Mouse (Mus musculus): ENCODE data around the gene Htr2a.
A peak's percentile ranks its signal among the peaks of the same experiment; 100 is the strongest.

Htr2a gene

GRCm38 (mm10) chr14:74697432-74697831 is 56.8 kb downstream of the Htr2a start:
- DNase-seq (ENCODE audit: low spot score), result no peak

- DNase-seq (ENCODE audit: low spot score), result no peak
Observed at GRCm38 (mm10) chr14:74699241-74699640, 58.6 kb downstream of the Htr2a start.

GRCm38 (mm10) chr14:74703930-74704329 is 63.3 kb downstream of the Htr2a start:
- DNase-seq (ENCODE audit: low spot score), result no peak

DNA sequence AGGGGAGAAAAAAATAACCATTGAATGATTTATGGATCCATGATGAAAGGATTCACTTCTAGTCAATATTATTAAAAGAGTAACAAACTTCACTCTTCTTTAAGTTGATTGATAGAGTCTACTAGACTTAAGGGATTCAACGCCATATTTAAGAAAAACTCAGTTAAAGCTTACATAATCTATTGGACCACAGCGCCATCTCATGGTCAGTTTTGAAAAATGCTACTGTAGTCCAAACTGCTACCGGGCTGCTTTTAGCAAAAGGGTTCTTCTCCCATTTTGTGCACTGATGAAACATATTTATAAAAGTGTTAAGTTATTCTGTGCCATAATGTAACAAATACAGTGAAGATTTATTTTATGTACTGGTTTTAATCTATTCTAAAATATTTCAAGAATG is 68.4 kb downstream of the Htr2a start:
- peak; percentile 36 for DNase-seq (ENCODE audit: low spot score)

- DNase-seq (ENCODE audit: low spot score), result no peak
Observed at GRCm38 (mm10) chr14:74723541-74723940, 82.9 kb downstream of the Htr2a start.

DNA sequence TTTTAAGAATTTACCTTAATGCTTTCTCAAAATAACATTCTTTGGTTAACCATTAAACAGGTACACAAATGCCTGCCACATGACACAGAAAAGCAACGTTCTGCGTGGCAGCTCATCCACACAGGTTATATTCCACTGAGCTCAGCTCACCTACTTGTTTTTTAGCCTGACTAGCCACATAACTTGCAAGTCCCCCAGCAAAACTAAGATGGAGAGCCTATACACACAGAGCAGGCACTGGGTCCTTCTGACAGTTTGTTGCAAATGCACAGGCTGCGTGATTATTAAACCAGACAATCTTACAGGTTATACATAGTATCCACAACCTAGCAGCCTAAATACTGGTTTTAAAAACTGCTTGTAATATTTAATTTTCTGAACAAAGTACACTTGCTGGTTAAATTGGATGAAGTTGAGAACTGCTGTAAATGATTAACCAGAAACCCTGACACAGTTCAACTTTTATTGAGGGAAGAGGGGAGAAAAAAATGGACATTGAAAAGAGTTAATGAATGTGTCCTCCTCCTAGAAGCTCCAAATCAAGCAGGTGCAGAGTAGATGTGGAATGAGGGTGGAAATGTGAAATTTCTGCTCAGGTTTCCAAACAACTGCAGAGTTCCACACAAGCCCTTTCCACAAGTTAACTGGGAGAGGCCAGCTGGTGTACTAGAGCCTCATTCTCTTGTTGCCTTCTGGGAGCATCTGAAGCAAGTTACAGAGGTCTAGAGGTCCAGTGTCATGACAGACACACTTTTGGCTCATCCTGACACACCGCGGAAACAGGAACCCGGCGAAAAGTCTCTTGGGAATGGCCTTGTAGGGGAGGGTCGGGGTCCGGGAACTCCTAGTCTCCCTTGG is 90.8 kb downstream of the Htr2a start:
- DNase-seq (ENCODE audit: low spot score), result no peak

DNA sequence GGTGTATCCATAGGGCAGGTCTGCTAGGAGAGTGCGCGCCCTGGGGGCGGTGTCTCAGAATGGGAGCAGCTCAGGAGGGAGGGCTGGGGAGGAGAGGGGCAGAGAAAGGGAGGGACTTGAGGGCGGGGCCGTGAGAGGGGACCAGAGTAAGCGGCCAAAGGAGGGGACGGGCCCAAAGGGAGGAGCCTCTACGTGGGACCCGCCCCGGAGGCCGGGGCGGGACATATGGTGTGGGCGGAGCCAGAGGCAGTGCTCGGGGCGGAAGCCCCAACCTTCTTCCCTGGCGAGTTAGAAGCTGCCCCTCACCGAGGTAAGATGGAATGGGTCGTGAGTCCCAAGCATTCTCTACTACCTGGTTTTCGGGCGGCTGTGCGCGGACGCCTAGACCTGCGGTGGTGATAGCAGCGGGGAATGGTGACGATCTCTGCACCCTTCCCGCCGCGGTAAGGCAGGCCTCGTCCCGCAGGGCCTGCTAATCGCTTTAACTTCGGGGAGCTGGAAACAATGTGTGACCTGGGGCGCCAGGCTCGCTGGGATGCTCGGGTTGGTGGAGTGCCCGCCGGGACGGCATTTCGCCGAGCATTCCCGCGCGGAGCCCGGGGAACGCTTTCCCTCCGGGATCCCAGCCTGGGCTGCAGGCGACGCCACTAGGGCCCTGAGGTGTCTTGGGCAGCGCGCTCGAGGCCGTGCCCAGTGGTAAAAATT is 91.6 kb downstream of the Htr2a start, which contains the start of gene Esd:
Gene Esd (plus strand): TSS at position 219 of the 705 bp plus-strand sequence.
- DNase-seq (ENCODE audit: low spot score), result peak; percentile 94

GRCm38 (mm10) chr14:74733397-74733796 is 92.8 kb downstream of the Htr2a start:
- no peak for DNase-seq (ENCODE audit: low spot score)

- no peak for DNase-seq (ENCODE audit: low spot score)
Observed at GRCm38 (mm10) chr14:74735471-74735870, 94.8 kb downstream of the Htr2a start.

DNA sequence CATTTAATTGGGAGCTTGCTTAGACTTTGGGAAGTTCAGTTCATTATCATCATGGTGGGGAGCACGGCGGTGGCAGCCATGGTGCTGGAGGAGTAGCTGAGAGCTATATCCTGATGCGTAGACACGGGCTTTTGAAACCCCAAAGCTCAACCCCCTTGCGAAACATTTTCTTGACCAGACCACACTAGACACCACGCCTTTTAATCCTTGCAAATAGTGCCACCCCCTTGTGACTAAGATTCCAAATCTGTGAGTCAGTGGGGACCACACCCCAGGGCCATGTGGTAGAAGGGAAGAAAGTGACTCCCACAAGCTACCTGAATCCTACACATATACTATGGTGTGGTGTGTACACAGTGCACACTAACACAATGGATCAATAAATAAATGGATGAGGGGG is 96.2 kb downstream of the Htr2a start:
- no peak for DNase-seq (ENCODE audit: low spot score)
